Mouse (Mus musculus) frontal cortex, postnatal 10 days (tissue): ENCODE results near the gene Srsf7.
A peak's percentile ranks its signal among the peaks of the same experiment; 100 is the strongest.
"Not testable (repeated sequence)": the region's sequence is repeated elsewhere in the genome, so short reads cannot be mapped to it uniquely, and the experiment has no call there.

Experiments
- DNase-seq, 2 experiments: peaks; one replicate each; pipeline ENCODE4 v3.0.0; 2022; ENCODE audit warnings: low spot score in 2 of 2, mixed read lengths in 1 of 2

Gene Srsf7

GRCm38 (mm10) chr17:80206671-80207581 lies at the start of gene Srsf7, which contains the start of gene Ttc39d:
Srsf7 (minus strand) TSS chr17:80207307.
Ttc39d (plus strand) TSS chr17:80207460.
- DNase-seq: peak; percentile 96 to 98

GRCm38 (mm10) chr17:80255208-80255607 lies 48.1 kb upstream of the Srsf7 start:
- no peak for DNase-seq

GRCm38 (mm10) chr17:80254421-80254820 lies 47.3 kb upstream of the Srsf7 start:
- no peak for DNase-seq

- no peak for DNase-seq
These were observed 45.8 kb upstream of the Srsf7 start for GRCm38 (mm10) chr17:80252757-80253525.

- DNase-seq: no peak
These were observed 36.0 kb upstream of the Srsf7 start for GRCm38 (mm10) chr17:80243116-80243515.

- no peak for DNase-seq
These were observed 34.5 kb upstream of the Srsf7 start for GRCm38 (mm10) chr17:80241594-80241993.

- DNase-seq: no peak
These were observed 30.4 kb upstream of the Srsf7 start for GRCm38 (mm10) chr17:80237475-80237874.

GRCm38 (mm10) chr17:80236805-80237204 lies 29.7 kb upstream of the Srsf7 start:
- no peak for DNase-seq

- no peak for DNase-seq
These were observed 28.4 kb upstream of the Srsf7 start for GRCm38 (mm10) chr17:80235477-80235876.

GRCm38 (mm10) chr17:80234376-80234775 lies 27.3 kb upstream of the Srsf7 start:
- DNase-seq: no peak

- no peak for DNase-seq
These were observed 26.7 kb upstream of the Srsf7 start for GRCm38 (mm10) chr17:80233844-80234243.

GRCm38 (mm10) chr17:80229396-80229795 lies 22.3 kb upstream of the Srsf7 start:
- no peak for DNase-seq

GRCm38 (mm10) chr17:80225142-80225541 lies 18.0 kb upstream of the Srsf7 start:
- DNase-seq: not testable (repeated sequence)

GRCm38 (mm10) chr17:80224326-80225116 lies 17.4 kb upstream of the Srsf7 start, which contains the start of gene Gemin6:
Gemin6 (plus strand) TSS chr17:80224441.
- DNase-seq: peak; percentile 74 to 82

GRCm38 (mm10) chr17:80223829-80224228 lies 16.7 kb upstream of the Srsf7 start:
- no peak for DNase-seq

- DNase-seq: no peak
These were observed 15.0 kb upstream of the Srsf7 start for GRCm38 (mm10) chr17:80221890-80222628.

- no peak for DNase-seq
These were observed 14.1 kb upstream of the Srsf7 start for GRCm38 (mm10) chr17:80221202-80221601.

- no peak for DNase-seq
These were observed 13.0 kb upstream of the Srsf7 start for GRCm38 (mm10) chr17:80220131-80220530.

GRCm38 (mm10) chr17:80213998-80214397 lies 6.9 kb upstream of the Srsf7 start:
- not testable (repeated sequence) for DNase-seq

- DNase-seq: no peak
These were observed 821 bp downstream of the Srsf7 start for GRCm38 (mm10) chr17:80206301-80206670.

- DNase-seq: no peak
These were observed 1.4 kb downstream of the Srsf7 start for GRCm38 (mm10) chr17:80205657-80206056.
